Mouse (Mus musculus) liver, adult 2 months (tissue): Measurements from ENCODE around the gene Pde9a. TPM values are rescaled to one million over a fixed set of nuclear protein-coding genes. Genes with fewer than 3 reads are reported as not detected.

Experiments
- DNase-seq: peaks from one replicate; pipeline ENCODE4 v3.0.0-alpha.2; 2011; ENCODE audit warnings: low read depth, low spot score; ENCODE audit errors: extremely low read depth
- H3K27ac ChIP-seq: fragments of 200-500 bp; replicated peaks from 2 replicates; pipeline ENCODE4 v1.5.1; 2012; ENCODE audit warnings: low read depth, mild to moderate bottlenecking, control low read depth, inconsistent platforms, low read length; ENCODE audit not compliant: insufficient read depth
- H3K27me3 ChIP-seq: fragments of 200-500 bp; 2 replicates; pipeline ENCODE4 v1.6.1; 2012; ENCODE audit warnings: mild to moderate bottlenecking, moderate library complexity, low read length, inconsistent platforms; ENCODE audit not compliant: control insufficient read depth, insufficient read depth
- H3K36me3 ChIP-seq: fragments of 200-500 bp; 2 replicates; pipeline ENCODE4 v1.6.1; 2012; ENCODE audit warnings: low read length, inconsistent platforms; ENCODE audit not compliant: control insufficient read depth, insufficient read depth
- H3K4me1 ChIP-seq: fragments of 200-500 bp; 2 replicates; pipeline ENCODE4 v1.6.1; 2011; ENCODE audit warnings: low read length; ENCODE audit not compliant: control insufficient read depth, insufficient read depth
- H3K4me3 ChIP-seq: fragments of 200-500 bp; 2 replicates; pipeline ENCODE4 v1.5.1; 2011; ENCODE audit warnings: low read depth, mild to moderate bottlenecking, control low read depth, low read length, moderate library complexity; ENCODE audit not compliant: insufficient read depth
- H3K79me2 ChIP-seq: fragments of 200-500 bp; 2 replicates; pipeline ENCODE4 v1.6.1; 2012; ENCODE audit warnings: inconsistent platforms, mild to moderate bottlenecking, low read length, moderate library complexity; ENCODE audit not compliant: control insufficient read depth, insufficient read depth
- H3K9ac ChIP-seq: fragments of 200-500 bp; 2 replicates; pipeline ENCODE4 v1.6.1; 2012; ENCODE audit warnings: low read depth, mild to moderate bottlenecking, control low read depth, inconsistent platforms, low read length
- CTCF ChIP-seq: fragments of 200-500 bp; IDR thresholded peaks from 2 replicates; pipeline ENCODE4 v1.5.1; 2011; ENCODE audit warnings: low read depth, low read length, control low read depth
- POLR2A ChIP-seq: fragments of 200-500 bp; IDR thresholded peaks from 2 replicates; pipeline ENCODE4 v1.6.1; 2011; ENCODE audit warnings: low read length, control low read depth; ENCODE audit not compliant: insufficient read depth; ENCODE audit errors: extremely low read depth
- WGBS: fragments of 180-500 bp; shearing (Covaris S2); methylation state at CpG from one replicate; pipeline ENCODE4 v1.1.7; 2018; 5-methylcytosine and 5-hydroxymethylcytosine counted together
- polyA plus RNA-seq: library from polyadenylated mRNA; depleted of rRNA; stranded (reverse); fragments of >200 nt; gene quantifications from 2 replicates; pipeline ENCODE4 v1.2.3, GENCODE M21; 2012
- total RNA-seq: library from RNA; depleted of rRNA; stranded (reverse); fragments of >200 nt; gene quantifications from 2 replicates; pipeline ENCODE4 v1.2.3, GENCODE M21; 2014

Gene Pde9a
- total and polyA plus RNA-seq, 2 experiments: 9.1 to 66.9 TPM

GRCm38 (mm10) chr17:31393811-31394210 lies 7.8 kb downstream of the Pde9a start:
- Histone ChIP-seq H3K36me3 (no peaks in the 10 kb centered on the region), H3K27me3 (no peaks in the 10 kb centered on the region), H3K79me2 (peaks cover 24% of the 10 kb centered on the region; the same call in 1 of the 2 replicates), H3K9ac (no peak overlapping the region), H3K27ac (peak overlapping the region; percentile 57), H3K4me1 (peaks cover 38% of the 10 kb centered on the region), H3K4me3 (no peak overlapping the region)
- TF ChIP-seq CTCF: no peak
- no peak for TF ChIP-seq POLR2A
- peak; percentile 82 for DNase-seq
- 14% methylated on average over 2 of the region's 2 CpGs for WGBS

GRCm38 (mm10) chr17:31400294-31400693 lies 14.3 kb downstream of the Pde9a start:
- DNase-seq: no peak
- Histone ChIP-seq H3K27me3 (no peaks in the 10 kb centered on the region), H3K4me1 (peaks cover 3% of the 10 kb centered on the region), H3K9ac (no peak overlapping the region), H3K4me3 (no peak overlapping the region), H3K36me3 (no peaks in the 10 kb centered on the region), H3K27ac (no peak overlapping the region), H3K79me2 (peaks cover 22% of the 10 kb centered on the region; the same call in 1 of the 2 replicates)
- WGBS: 75% methylated on average over 6 of the region's 6 CpGs
- no peak for TF ChIP-seq POLR2A
- no peak for TF ChIP-seq CTCF

DNA sequence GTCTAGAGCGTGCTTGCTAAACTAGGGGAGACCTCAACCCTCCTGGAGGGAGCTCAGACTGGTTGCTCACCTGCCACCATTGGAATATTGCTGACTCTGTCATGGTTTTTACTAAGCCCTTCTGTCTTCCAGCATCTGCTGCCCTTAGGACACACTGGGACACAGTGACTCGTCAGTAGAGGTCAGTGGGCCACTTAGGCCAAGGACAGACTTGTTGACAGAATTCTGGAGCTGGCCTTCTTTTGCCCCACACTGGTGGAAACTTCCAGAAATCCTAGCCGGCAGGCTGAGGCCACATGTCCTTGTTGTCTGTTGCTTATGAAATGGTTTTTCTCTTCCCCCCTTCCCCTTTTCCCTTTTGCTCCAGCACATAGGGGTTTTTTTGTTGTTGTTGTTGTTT lies 15.2 kb downstream of the Pde9a start:
- Histone ChIP-seq H3K4me3 (no peak overlapping the region), H3K9ac (no peak overlapping the region), H3K27ac (no peak overlapping the region), H3K79me2 (peaks cover 21% of the 10 kb centered on the region; the same call in 1 of the 2 replicates), H3K36me3 (no peaks in the 10 kb centered on the region), H3K27me3 (no peaks in the 10 kb centered on the region), H3K4me1 (peaks cover 3% of the 10 kb centered on the region)
- DNase-seq: peak; percentile 84
- WGBS: 49% methylated on average over 3 of the region's 3 CpGs
- TF ChIP-seq POLR2A (no peak), CTCF (no peak)

DNA sequence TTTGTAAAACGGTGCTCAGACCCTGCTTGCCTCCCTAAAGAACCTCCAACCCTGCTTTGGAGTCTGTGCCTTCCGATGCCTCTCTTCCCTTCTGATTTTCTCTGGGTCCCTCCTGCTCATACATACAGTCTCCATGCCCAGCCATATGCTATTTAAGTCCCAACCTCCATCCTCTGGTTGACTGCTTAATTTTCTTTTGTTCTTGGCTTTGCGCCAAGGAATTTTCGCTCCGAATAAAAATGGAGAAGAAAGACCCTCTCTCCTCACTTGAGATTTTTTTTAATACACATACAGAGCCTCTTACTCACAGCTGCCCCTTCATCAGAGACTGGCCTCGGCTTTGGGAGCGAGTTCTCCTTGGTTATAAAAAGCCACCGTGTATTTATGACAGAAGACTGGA lies 16.7 kb downstream of the Pde9a start:
- Histone ChIP-seq H3K4me1 (peaks cover 3% of the 10 kb centered on the region), H3K36me3 (no peaks in the 10 kb centered on the region), H3K4me3 (no peak overlapping the region), H3K9ac (no peak overlapping the region), H3K27me3 (no peaks in the 10 kb centered on the region), H3K27ac (no peak overlapping the region), H3K79me2 (peaks cover 26% of the 10 kb centered on the region; the same call in 1 of the 2 replicates)
- 92% methylated on average over 8 of the region's 8 CpGs for WGBS
- DNase-seq: no peak
- no peak for TF ChIP-seq POLR2A
- TF ChIP-seq CTCF: no peak

- H3K4me3 ChIP-seq: no peak overlapping the region
- H3K4me1 ChIP-seq: peaks cover 3% of the 10 kb centered on the region; the same call in 1 of the 2 replicates
- no peak for DNase-seq
- peaks cover 26% of the 10 kb centered on the region; the same call in 1 of the 2 replicates for H3K79me2 ChIP-seq
- no peak overlapping the region for H3K27ac ChIP-seq
- 78% methylated on average over 6 of the region's 6 CpGs for WGBS
- no peak overlapping the region for H3K9ac ChIP-seq
- H3K36me3 ChIP-seq: no peaks in the 10 kb centered on the region
- TF ChIP-seq POLR2A: no peak
- no peak for TF ChIP-seq CTCF
- no peaks in the 10 kb centered on the region for H3K27me3 ChIP-seq
These were observed 19.8 kb downstream of the Pde9a start for GRCm38 (mm10) chr17:31405694-31406227.

DNA sequence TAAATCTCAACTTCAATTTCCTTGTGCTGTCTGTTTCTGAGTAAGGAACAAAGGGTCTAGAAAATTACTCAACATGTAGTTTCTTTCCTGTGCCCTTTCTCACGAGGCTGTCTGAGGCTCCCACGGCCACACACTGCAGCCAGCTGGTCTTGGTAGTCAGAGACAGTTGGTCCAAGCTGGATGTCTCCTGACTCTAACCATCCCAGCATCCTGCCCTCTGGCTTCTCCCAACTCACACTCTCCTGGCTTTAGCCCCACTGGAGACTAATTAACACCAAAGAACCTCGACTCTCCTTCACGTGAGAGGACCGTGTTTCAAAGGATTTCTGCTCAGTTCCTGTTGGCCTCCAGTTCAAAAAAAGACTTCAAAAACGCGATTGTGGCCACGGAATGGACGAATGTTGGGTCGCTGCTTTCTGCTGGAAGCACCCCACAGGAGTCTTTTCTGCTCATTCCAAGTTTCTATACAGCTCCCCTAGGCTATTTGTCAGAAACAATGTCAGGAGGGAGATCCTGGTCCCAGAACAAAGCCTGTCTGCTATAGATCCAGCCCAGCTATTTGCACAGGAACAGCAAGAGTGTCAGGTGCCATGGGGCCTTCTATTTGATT lies 23.8 kb downstream of the Pde9a start:
- peaks cover 2% of the 10 kb centered on the region; the same call in 1 of the 2 replicates for H3K36me3 ChIP-seq
- no peak overlapping the region for H3K27ac ChIP-seq
- no peaks in the 10 kb centered on the region for H3K27me3 ChIP-seq
- DNase-seq: no peak
- WGBS: 65% methylated on average over 10 of the region's 10 CpGs
- H3K4me1 ChIP-seq: no peaks in the 10 kb centered on the region
- peaks cover 4% of the 10 kb centered on the region; the same call in 1 of the 2 replicates for H3K79me2 ChIP-seq
- H3K9ac ChIP-seq: no peak overlapping the region
- H3K4me3 ChIP-seq: no peak overlapping the region
- TF ChIP-seq CTCF (no peak), POLR2A (no peak)
